Mouse (Mus musculus): Measurements from ENCODE around the gene Tfap4. TPM values are rescaled to one million over a fixed set of nuclear protein-coding genes. Genes with fewer than 3 reads are reported as not detected.

Gene Tfap4
- polyA plus RNA-seq, 1 experiment from 2014 or later = 16.6 TPM

GRCm38 (mm10) chr16:4497762-4498607 lies 61.7 kb downstream of the Tfap4 start:
- Histone ChIP-seq H3K9ac (ENCODE audit: low read depth, low read length) (no peak overlapping the region), H3K4me2 (ENCODE audit: low read depth, low read length) (no peak overlapping the region), H3K36me3 (ENCODE audit: control insufficient read depth, insufficient read depth, low read length) (no peaks in the 10 kb centered on the region), H3K4me3 (ENCODE audit: low read depth, low read length) (no peak overlapping the region), H3K27me3 (replicated peaks; ENCODE audit: control insufficient read depth, insufficient read depth, low read length) (no peaks in the 10 kb centered on the region), H3K9me3 (ENCODE audit: control insufficient read depth, low read length) (no peaks in the 10 kb centered on the region), H3K27ac (replicated peaks; ENCODE audit: low read depth, low read length) (no peak overlapping the region), H3K4me1 (ENCODE audit: control insufficient read depth, insufficient read depth, low read length) (no peaks in the 10 kb centered on the region)
- ATAC-seq (ENCODE audit: low read depth) = no peak
- WGBS = 66% methylated on average over 8 of the region's 8 CpGs
- DNase-seq (ENCODE audit: low spot score) = no peak

GRCm38 (mm10) chr16:4496470-4496869 lies 63.2 kb downstream of the Tfap4 start:
- no peak overlapping the region for H3K4me3 ChIP-seq (ENCODE audit: low read depth, low read length)
- no peak overlapping the region for H3K9ac ChIP-seq (ENCODE audit: low read depth, low read length)
- ATAC-seq (ENCODE audit: low read depth) (no peak), DNase-seq (ENCODE audit: low spot score) (no peak)
- H3K27ac ChIP-seq (replicated peaks; ENCODE audit: low read depth, low read length) = no peak overlapping the region
- no peak overlapping the region for H3K4me2 ChIP-seq (ENCODE audit: low read depth, low read length)
- H3K9me3 ChIP-seq (ENCODE audit: control insufficient read depth, low read length) = no peaks in the 10 kb centered on the region
- 83% methylated on average over 3 of the region's 3 CpGs for WGBS
- peaks cover 9% of the 10 kb centered on the region; the same call in 1 of the 2 replicates for H3K36me3 ChIP-seq (ENCODE audit: control insufficient read depth, insufficient read depth, low read length)
- no peaks in the 10 kb centered on the region for H3K4me1 ChIP-seq (ENCODE audit: control insufficient read depth, insufficient read depth, low read length)
- H3K27me3 ChIP-seq (replicated peaks; ENCODE audit: control insufficient read depth, insufficient read depth, low read length) = no peaks in the 10 kb centered on the region

GRCm38 (mm10) chr16:4495861-4496260 lies 63.8 kb downstream of the Tfap4 start:
- Histone ChIP-seq H3K27me3 (replicated peaks; ENCODE audit: control insufficient read depth, insufficient read depth, low read length) (no peaks in the 10 kb centered on the region), H3K4me2 (ENCODE audit: low read depth, low read length) (no peak overlapping the region), H3K27ac (replicated peaks; ENCODE audit: low read depth, low read length) (no peak overlapping the region), H3K36me3 (ENCODE audit: control insufficient read depth, insufficient read depth, low read length) (peaks cover 9% of the 10 kb centered on the region; the same call in 1 of the 2 replicates), H3K4me3 (ENCODE audit: low read depth, low read length) (no peak overlapping the region), H3K9ac (ENCODE audit: low read depth, low read length) (no peak overlapping the region), H3K9me3 (ENCODE audit: control insufficient read depth, low read length) (no peaks in the 10 kb centered on the region), H3K4me1 (ENCODE audit: control insufficient read depth, insufficient read depth, low read length) (no peaks in the 10 kb centered on the region)
- WGBS = 84% methylated on average over 5 of the region's 5 CpGs
- no peak for ATAC-seq (ENCODE audit: low read depth)
- no peak for DNase-seq (ENCODE audit: low spot score)

Other genes with a start within 250 kb of the Tfap4 start
- gene Adcy9, start 139.4 kb downstream of the Tfap4 start, polyA plus RNA-seq (2014; fragmentation: Nextera tagmentation; extraction: Ambion mirVana) = 2.7 and 3.5 TPM in 2 replicates
- 89.2 and 112 TPM in 2 replicates for gene Srl, start 18.0 kb downstream of the Tfap4 start, polyA plus RNA-seq (2014; fragmentation: Nextera tagmentation; extraction: Ambion mirVana)
- 34.7 and 36.3 TPM in 2 replicates for gene Glis2, start 34.9 kb upstream of the Tfap4 start, polyA plus RNA-seq (2014; fragmentation: Nextera tagmentation; extraction: Ambion mirVana)
- gene Pam16, start 65.1 kb upstream of the Tfap4 start, polyA plus RNA-seq (2014; fragmentation: Nextera tagmentation; extraction: Ambion mirVana) = 90.8 and 90.9 TPM in 2 replicates
- gene Vasn, start 80.1 kb upstream of the Tfap4 start, polyA plus RNA-seq (2014; fragmentation: Nextera tagmentation; extraction: Ambion mirVana) = 31.3 and 32.4 TPM in 2 replicates
- 57.6 and 57.7 TPM in 2 replicates for gene Dnaja3, start 80.1 kb upstream of the Tfap4 start, polyA plus RNA-seq (2014; fragmentation: Nextera tagmentation; extraction: Ambion mirVana)
- 11.5 and 16.1 TPM in 2 replicates for gene Coro7, start 119.9 kb upstream of the Tfap4 start, polyA plus RNA-seq (2014; fragmentation: Nextera tagmentation; extraction: Ambion mirVana)
- gene Nmral1, start 159.5 kb upstream of the Tfap4 start, polyA plus RNA-seq (2014; fragmentation: Nextera tagmentation; extraction: Ambion mirVana) = 46.3 and 56.8 TPM in 2 replicates
- gene Hmox2, start 166.5 kb upstream of the Tfap4 start, polyA plus RNA-seq (2014; fragmentation: Nextera tagmentation; extraction: Ambion mirVana) = 97.6 and 107 TPM in 2 replicates
- 86.7 and 91.2 TPM in 2 replicates for gene Cdip1, start 230.4 kb upstream of the Tfap4 start, polyA plus RNA-seq (2014; fragmentation: Nextera tagmentation; extraction: Ambion mirVana)

Measured in embryonic facial prominence, embryonic 14.5 days (tissue).